Mouse (Mus musculus) induced T-regulatory cell, adult 2 months (primary cell): ENCODE measurements around the gene Gm2174.

Experiments used
- DNase-seq: peaks from one replicate; pipeline ENCODE4 v3.0.0-alpha.2; 2012; ENCODE audit warnings: low read depth

Gene Gm2174

DNA sequence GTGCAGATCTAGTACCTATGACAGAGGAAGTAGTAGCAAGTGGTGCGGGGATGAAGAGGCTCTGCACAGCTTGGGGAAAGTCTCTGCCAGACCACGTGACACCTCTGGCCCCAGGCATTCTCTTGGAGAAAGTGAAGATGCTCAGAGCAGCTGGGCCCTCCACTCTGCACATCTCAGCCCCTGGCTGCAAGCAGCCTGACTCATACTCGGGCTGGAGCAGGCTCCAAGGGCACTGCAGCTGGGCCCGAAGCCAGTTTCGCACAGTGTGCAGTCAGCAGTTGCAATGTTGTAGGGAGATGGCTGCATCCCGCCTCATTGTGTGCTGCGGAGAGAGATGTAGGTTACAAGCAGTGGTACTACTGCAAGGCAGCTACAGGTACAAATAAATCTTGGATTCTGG lies 49.5 kb downstream of the Gm2174 start:
- no peak for DNase-seq
